Mouse (Mus musculus): ENCODE measurements at regions not wholly inside any gene's neighbourhood (a gene's known extent, or its start where the extent isn't known, plus 50 kb on each side); places are given as distances from the start of the nearest gene placed in this dataset.

GRCm38 (mm10) chr5:43130901-43131557 lies 101.9 kb upstream of the Cpeb2 start:
- DNase-seq (ENCODE audit: low spot score in 2 of 2): no peak

- DNase-seq (ENCODE audit: low spot score in 2 of 2): no peak
These were observed 99.3 kb upstream of the Cpeb2 start for GRCm38 (mm10) chr5:43133672-43134071.

- no peak for DNase-seq (ENCODE audit: low spot score in 2 of 2)
These were observed 96.8 kb upstream of the Cpeb2 start for GRCm38 (mm10) chr5:43136142-43136541.

GRCm38 (mm10) chr5:43137777-43138176 lies 95.2 kb upstream of the Cpeb2 start:
- DNase-seq (ENCODE audit: low spot score in 2 of 2): no peak

GRCm38 (mm10) chr5:43138931-43139486 lies 94.0 kb upstream of the Cpeb2 start:
- no peak for DNase-seq (ENCODE audit: low spot score in 2 of 2)

GRCm38 (mm10) chr5:43139813-43140212 lies 93.2 kb upstream of the Cpeb2 start:
- DNase-seq (ENCODE audit: low spot score in 2 of 2): no peak

- no peak for DNase-seq (ENCODE audit: low spot score in 2 of 2)
These were observed 87.0 kb upstream of the Cpeb2 start for GRCm38 (mm10) chr5:43145939-43146338.

- DNase-seq (ENCODE audit: low spot score in 2 of 2): no peak
These were observed 86.0 kb upstream of the Cpeb2 start for GRCm38 (mm10) chr5:43146928-43147327.

- no peak for DNase-seq (ENCODE audit: low spot score in 2 of 2)
These were observed 84.5 kb upstream of the Cpeb2 start for GRCm38 (mm10) chr5:43148486-43148885.

- no peak for DNase-seq (ENCODE audit: low spot score in 2 of 2)
These were observed 83.4 kb upstream of the Cpeb2 start for GRCm38 (mm10) chr5:43149559-43149958.

GRCm38 (mm10) chr5:43151099-43151774 lies 81.7 kb upstream of the Cpeb2 start:
- DNase-seq (ENCODE audit: low spot score in 2 of 2): no peak

GRCm38 (mm10) chr5:43152119-43152611 lies 80.8 kb upstream of the Cpeb2 start:
- DNase-seq (ENCODE audit: low spot score in 2 of 2): peak in 1 of 2 experiments; percentile 41

- DNase-seq (ENCODE audit: low spot score in 2 of 2): no peak
These were observed 80.1 kb upstream of the Cpeb2 start for GRCm38 (mm10) chr5:43152881-43153280.

- no peak for DNase-seq (ENCODE audit: low spot score in 2 of 2)
These were observed 76.2 kb upstream of the Cpeb2 start for GRCm38 (mm10) chr5:43156771-43157170.

- DNase-seq (ENCODE audit: low spot score in 2 of 2): no peak
These were observed 72.8 kb upstream of the Cpeb2 start for GRCm38 (mm10) chr5:43160140-43160539.

GRCm38 (mm10) chr5:43181475-43181874 lies 51.5 kb upstream of the Cpeb2 start:
- no peak for DNase-seq (ENCODE audit: low spot score in 2 of 2)

Measured in layer of hippocampus, postnatal 14 days (tissue).